Mouse (Mus musculus): ENCODE measurements around the gene Atp12a.

Atp12a gene

GRCm38 (mm10) chr14:56382366-56382765 lies 17.5 kb downstream of the Atp12a start:
- no peak for DNase-seq

- no peak for DNase-seq
Measured at GRCm38 (mm10) chr14:56390247-56390646, 25.4 kb downstream of the Atp12a start.

- no peak for DNase-seq
Measured at GRCm38 (mm10) chr14:56393704-56394312, 28.9 kb downstream of the Atp12a start.

DNA sequence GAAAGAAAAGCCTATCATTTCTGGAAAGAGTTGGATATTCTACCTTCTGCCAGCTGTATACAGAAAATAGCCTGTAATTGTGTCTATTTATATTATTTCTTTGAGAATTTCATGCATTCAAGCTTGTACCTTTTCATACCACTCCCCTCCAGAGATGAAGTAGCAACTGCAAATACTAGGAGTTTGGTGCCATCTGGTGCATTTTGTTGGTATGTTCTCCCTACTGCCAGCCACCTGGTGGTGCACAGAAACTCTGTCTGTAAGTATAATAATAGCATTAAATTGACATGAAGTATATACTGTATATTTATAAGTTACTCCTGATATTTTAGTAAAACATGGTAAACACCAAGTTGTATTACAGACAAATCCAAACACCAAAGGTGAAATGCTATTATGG lies 33.1 kb downstream of the Atp12a start:
- DNase-seq: no peak

- no peak for DNase-seq
Measured at GRCm38 (mm10) chr14:56402311-56403071, 37.6 kb downstream of the Atp12a start, which contains the start of gene Rnf17. Gene Rnf17 (plus strand): TSS chr14:56402581.

DNA sequence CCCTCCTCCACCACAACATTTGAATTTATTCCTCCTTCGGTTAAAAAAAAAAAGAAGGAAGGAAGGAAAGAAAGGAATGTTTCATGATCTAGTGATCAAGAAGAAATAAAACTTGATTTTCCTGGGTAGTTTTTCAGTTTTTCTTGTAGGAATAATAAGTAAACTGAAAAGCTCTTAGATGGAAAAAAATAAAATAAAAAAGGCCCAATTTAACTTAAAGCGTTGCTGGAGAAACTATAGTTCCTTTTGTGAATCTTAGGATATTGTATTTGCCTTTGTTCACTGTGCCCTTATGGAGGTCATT lies 38.2 kb downstream of the Atp12a start:
- DNase-seq: no peak

Data from kidney, adult 11 months (tissue).